Mouse (Mus musculus) liver, embryonic 14.5 days (tissue): ENCODE results near the gene H2-Oa.

Experiments used
- CTCF ChIP-seq: IDR thresholded peaks from 2 replicates; pipeline ENCODE4 v1.5.1; 2016; ENCODE audit warnings: antibody characterized with exemption, low read depth, control low read depth
- EP300 ChIP-seq: IDR thresholded peaks from 2 replicates; pipeline ENCODE4 v1.6.1; 2016; ENCODE audit warnings: antibody characterized with exemption, low read depth

- TF ChIP-seq CTCF (no peak), EP300 (no peak)
These were observed 44.6 kb upstream of the H2-Oa start for GRCm38 (mm10) chr17:34047404-34048050.
